ENCODE assay signal across 8 mouse cellular contexts in genomic region chrX:52651975-52652374, GRCm38 (mm10). TPM values are rescaled to one million over a fixed set of nuclear protein-coding genes. Genes with fewer than 3 reads are reported as not detected.
DNase-seq lines count a peak whose midpoint lies in the region; ATAC-seq and TF ChIP-seq lines count a peak whose summit lies in the region.

No protein-coding gene starts in this region.

- no peak overlapping the region for H3K9ac ChIP-seq in intestine, embryonic 15.5 days
- peak overlapping the region; percentile 17; the same call in 1 of the 2 replicates for H3K9ac ChIP-seq in limb, embryonic 11.5 days (ENCODE audit: low read length)
- 0 out of 2 replicates have a peak overlapping the region, but pooled peaks have one; percentile 28 for H3K9ac ChIP-seq in midbrain, embryonic 12.5 days (replicated peaks)

- TF ChIP-seq CTCF in brain, embryonic 14.5 days (IDR thresholded peaks at IDR 0.05; ENCODE audit: borderline replicate concordance, extremely low read depth, insufficient read depth, insufficient read length) = peak; percentile 59; the same call in 1 of the 2 replicates

- no peak overlapping the region for H3K4me3 ChIP-seq in intestine, embryonic 15.5 days (replicated peaks)
- H3K4me3 ChIP-seq in limb, embryonic 11.5 days (ENCODE audit: low read depth, low read length) = no peak overlapping the region
- no peak overlapping the region for H3K4me3 ChIP-seq in midbrain, embryonic 12.5 days

- H3K36me3 ChIP-seq in intestine, embryonic 15.5 days = no peaks in the 10 kb centered on the region
- H3K36me3 ChIP-seq in limb, embryonic 11.5 days (ENCODE audit: control insufficient read depth, insufficient read depth, low read length) = no peaks in the 10 kb centered on the region
- H3K36me3 ChIP-seq in midbrain, embryonic 12.5 days = no peaks in the 10 kb centered on the region

- 0 out of 2 replicates have a peak, but pooled peaks cover 6% of the 10 kb centered on the region for H3K4me1 ChIP-seq in intestine, embryonic 15.5 days (replicated peaks)
- no peaks in the 10 kb centered on the region for H3K4me1 ChIP-seq in limb, embryonic 11.5 days (ENCODE audit: control insufficient read depth, insufficient read depth, low read length)
- H3K4me1 ChIP-seq in midbrain, embryonic 12.5 days = peaks cover 8% of the 10 kb centered on the region

- H3K27me3 ChIP-seq in intestine, embryonic 15.5 days (replicated peaks) = no peaks in the 10 kb centered on the region
- H3K27me3 ChIP-seq in limb, embryonic 11.5 days (ENCODE audit: control insufficient read depth, insufficient read depth, low read length) = no peaks in the 10 kb centered on the region
- no peaks in the 10 kb centered on the region for H3K27me3 ChIP-seq in midbrain, embryonic 12.5 days

- ATAC-seq in intestine, embryonic 15.5 days = peak; percentile 66
- no peak for ATAC-seq in limb, embryonic 11.5 days (ENCODE audit: insufficient number of reproducible peaks, low FRiP score, low TSS enrichment, low read depth)
- no peak; the same call in 1 of the 2 replicates for ATAC-seq in midbrain, embryonic 12.5 days (ENCODE audit: low FRiP score, low read depth)

- peak overlapping the region; percentile 67 for H3K27ac ChIP-seq in intestine, embryonic 15.5 days
- H3K27ac ChIP-seq in limb, embryonic 11.5 days (replicated peaks; ENCODE audit: low read depth, low read length) = peak overlapping the region; percentile 83
- 0 out of 2 replicates have a peak overlapping the region, but pooled peaks have one; percentile 39 for H3K27ac ChIP-seq in midbrain, embryonic 12.5 days (replicated peaks)

- H3K9me3 ChIP-seq in intestine, embryonic 15.5 days = no peaks in the 10 kb centered on the region
- no peaks in the 10 kb centered on the region for H3K9me3 ChIP-seq in limb, embryonic 11.5 days (ENCODE audit: control insufficient read depth, low read length)
- H3K9me3 ChIP-seq in midbrain, embryonic 12.5 days = no peaks in the 10 kb centered on the region

- peak overlapping the region; percentile 30; the same call in 1 of the 2 replicates for H3K4me2 ChIP-seq in intestine, embryonic 15.5 days (replicated peaks)
- H3K4me2 ChIP-seq in limb, embryonic 11.5 days (ENCODE audit: low read depth, severe bottlenecking) = peak overlapping the region; percentile 19; the same call in 1 of the 2 replicates
- peak overlapping the region; percentile 21 for H3K4me2 ChIP-seq in midbrain, embryonic 12.5 days (replicated peaks)

- no peak for TF ChIP-seq POLR2A in brain, embryonic 14.5 days (IDR thresholded peaks at IDR 0.05; ENCODE audit: borderline replicate concordance, extremely low read depth, insufficient read depth, insufficient read length, poor library complexity, severe bottlenecking)

- DNase-seq in adrenal gland, adult 2 months = peak; percentile 15
- DNase-seq in adrenal gland, adult 8-10 months = no peak
- DNase-seq in brain, embryonic 14.5 days (ENCODE audit: low read depth) = peak; percentile 80
- peak; percentile 8 for DNase-seq in gastrocnemius, postnatal 10 days
- peak; percentile 67 for DNase-seq in limb, embryonic 11.5 days (ENCODE audit: low spot score)
- DNase-seq in yolk sac, embryonic 10.5 days (ENCODE audit: low spot score) = peak; percentile 53

- 27% methylated on average over 10 of the region's 10 CpGs for WGBS in intestine, embryonic 15.5 days
- WGBS in limb, embryonic 11.5 days = 23% methylated on average over 10 of the region's 10 CpGs
- WGBS in midbrain, embryonic 12.5 days = 31% methylated on average over 10 of the region's 10 CpGs

RNA-seq across cellular contexts. Expression of gene Gpc3, which starts 38.2 kb away (rescaled TPM):
- total RNA-seq in adrenal gland, adult 2 months (2021) = 10 to 100 TPM; 43.7 to 81.7 TPM
- polyA plus RNA-seq in adrenal gland, adult 2 months (2012; rRNA removed) = 30.9 and 33.7 TPM in 2 replicates
- 10 to 100 TPM; 57.9 to 86.1 (median 66.5) TPM for total RNA-seq in adrenal gland, adult 8-10 months (2022)
- 39.1 and 71.1 TPM in 2 replicates for polyA plus RNA-seq in brain, embryonic 14.5 days (2012; rRNA removed)
- total RNA-seq in gastrocnemius, postnatal 10 days (2021) = 100 to 1,000 TPM in 1 of 2 experiments, 10 to 100 TPM in 1; 92.2 to 118 TPM
- polyA plus RNA-seq in intestine, embryonic 15.5 days (2015; fragmentation: Nextera tagmentation; extraction: Ambion mirVana) = 505 and 604 TPM in 2 replicates
- 1,356 and 1,394 TPM in 2 replicates for polyA plus RNA-seq in limb, embryonic 11.5 days (2014; fragmentation: Nextera tagmentation; extraction: Ambion mirVana)
- 150 and 206 TPM in 2 replicates for polyA plus RNA-seq in midbrain, embryonic 12.5 days (2016; fragmentation: Nextera tagmentation; extraction: Ambion mirVana)
